Mouse (Mus musculus): ENCODE data around the gene Kdm4a. TPM values are rescaled to one million over a fixed set of nuclear protein-coding genes. Genes with fewer than 3 reads are reported as not detected.

Kdm4a gene
- polyA plus RNA-seq, 1 experiment from 2014 or later = 39.8 TPM

DNA sequence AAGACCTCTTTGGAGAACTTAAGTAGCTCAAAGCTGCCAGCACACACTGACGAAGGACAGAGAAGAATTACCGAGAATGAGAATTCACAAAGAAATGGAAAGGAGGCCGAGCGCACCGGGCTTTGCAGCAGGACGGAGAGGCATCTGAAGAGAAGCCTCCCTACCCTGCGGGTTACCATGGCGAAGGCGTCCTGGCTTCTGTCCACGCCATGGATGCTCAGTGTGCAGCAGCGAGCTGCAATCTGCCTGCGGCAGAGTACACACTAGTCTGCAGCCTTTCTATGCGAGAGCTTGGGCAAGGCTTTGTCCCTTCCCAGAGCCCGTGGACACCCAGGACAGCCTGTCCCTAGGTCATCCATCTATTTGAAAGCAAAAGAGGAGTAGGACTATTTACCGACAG is 23.3 kb downstream of the Kdm4a start:
- no peak for ATAC-seq
- ChIA-PET CTCF (no interaction called here), POLR2A (no interaction called here)
- in situ Hi-C loops (cut with MboI; ENCODE audit: low pct_unique_long_range_greater_than_20kb) = no loop called here
- no peaks in the 10 kb centered on the region for H3K27me3 ChIP-seq
- no peak for DNase-seq (ENCODE audit: low read depth, low spot score)
- TF ChIP-seq CTCF (IDR thresholded peaks at IDR 0.05) = no peak

DNA sequence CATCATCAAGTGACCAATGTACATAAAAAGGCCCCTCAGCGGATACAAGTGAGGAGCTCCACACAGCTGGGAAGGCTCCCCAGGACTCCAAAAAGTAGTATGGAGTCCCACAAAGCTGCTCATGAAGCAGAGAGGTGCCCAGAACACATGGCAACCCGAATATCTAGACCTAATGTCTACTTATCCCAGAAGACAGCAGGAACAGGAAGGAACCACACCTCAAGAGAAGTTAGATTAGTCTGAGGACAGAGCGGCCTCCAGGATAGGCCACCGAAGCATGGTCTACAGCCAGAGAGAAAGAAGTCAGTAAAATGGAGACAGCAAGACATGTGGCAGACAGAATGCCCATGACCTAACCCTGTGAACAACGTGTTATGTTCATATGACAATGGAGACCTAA is 25.0 kb downstream of the Kdm4a start:
- in situ Hi-C loops (cut with MboI; ENCODE audit: low pct_unique_long_range_greater_than_20kb) = no loop called here
- ChIA-PET CTCF (no interaction called here), POLR2A (no interaction called here)
- no peaks in the 10 kb centered on the region for H3K27me3 ChIP-seq
- DNase-seq (ENCODE audit: low read depth, low spot score) (no peak), ATAC-seq (no peak)
- TF ChIP-seq CTCF (IDR thresholded peaks at IDR 0.05) = no peak

DNA sequence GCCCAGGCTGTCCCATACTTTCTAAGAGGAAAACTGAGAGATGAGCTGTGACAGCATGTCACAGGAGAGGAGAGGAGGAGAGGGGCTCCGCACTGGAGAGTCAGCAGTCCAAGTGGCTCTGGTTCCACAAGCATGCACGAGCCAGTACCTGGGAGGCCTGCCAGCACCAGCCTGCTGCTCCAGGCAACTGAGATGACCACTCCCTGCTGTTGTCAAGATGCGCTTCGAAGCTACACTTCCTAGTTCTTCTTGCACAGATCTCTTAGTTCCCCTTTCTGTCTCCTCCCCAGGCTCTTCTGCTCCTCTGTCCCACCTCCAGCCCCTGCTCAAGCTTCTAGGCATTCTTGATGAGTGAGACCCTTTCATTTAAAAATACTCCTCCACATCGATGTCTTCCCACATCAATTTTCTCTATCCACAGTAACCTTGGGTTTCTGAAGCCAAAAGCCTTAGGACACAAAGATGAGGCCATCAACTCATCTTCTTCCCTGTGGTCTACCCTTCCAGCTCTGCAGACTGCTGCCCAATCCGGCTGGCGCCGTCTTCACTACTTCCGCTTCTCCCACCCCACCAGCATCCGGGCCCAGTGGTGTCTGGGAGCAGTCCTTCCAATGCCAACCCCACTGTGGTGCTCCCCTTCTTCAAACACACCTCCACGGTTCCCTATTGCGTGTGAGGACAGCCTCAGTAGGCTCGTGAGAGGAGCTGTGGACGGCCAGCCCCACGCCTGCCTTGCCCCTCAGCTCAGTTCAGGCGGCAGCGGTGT is 27.6 kb downstream of the Kdm4a start:
- TF ChIP-seq CTCF (IDR thresholded peaks at IDR 0.05) = no peak
- in situ Hi-C loops (cut with MboI; ENCODE audit: low pct_unique_long_range_greater_than_20kb) = no loop called here
- no peaks in the 10 kb centered on the region for H3K27me3 ChIP-seq
- POLR2A ChIA-PET = no interaction called here
- CTCF ChIA-PET = no interaction called here
- ATAC-seq (no peak), DNase-seq (ENCODE audit: low read depth, low spot score) (no peak)

DNA sequence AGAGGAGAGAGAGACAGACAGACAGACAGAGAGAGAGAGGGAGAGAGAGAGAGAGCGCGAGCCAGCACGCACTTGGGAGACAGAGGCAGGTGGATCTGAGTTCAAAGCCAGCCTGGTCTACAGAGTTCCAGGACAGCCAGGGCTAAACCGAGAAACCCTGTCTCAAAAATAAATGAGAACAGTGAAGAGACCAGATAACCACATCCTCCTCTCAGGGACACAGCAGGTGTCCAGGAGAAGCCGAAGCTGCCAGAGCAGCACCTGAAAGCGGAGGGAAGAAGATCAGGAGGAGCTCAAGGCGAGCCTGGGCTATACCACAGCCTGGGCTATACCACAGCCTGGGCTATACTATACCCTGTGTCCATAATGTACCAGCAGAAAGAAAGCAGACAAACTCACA is 29.0 kb downstream of the Kdm4a start:
- in situ Hi-C loops (cut with MboI; ENCODE audit: low pct_unique_long_range_greater_than_20kb) = no loop called here
- DNase-seq (ENCODE audit: low read depth, low spot score) (no peak), ATAC-seq (no peak)
- POLR2A ChIA-PET = no interaction called here
- TF ChIP-seq CTCF (IDR thresholded peaks at IDR 0.05) = no peak
- no peaks in the 10 kb centered on the region for H3K27me3 ChIP-seq
- CTCF ChIA-PET = no interaction called here

DNA sequence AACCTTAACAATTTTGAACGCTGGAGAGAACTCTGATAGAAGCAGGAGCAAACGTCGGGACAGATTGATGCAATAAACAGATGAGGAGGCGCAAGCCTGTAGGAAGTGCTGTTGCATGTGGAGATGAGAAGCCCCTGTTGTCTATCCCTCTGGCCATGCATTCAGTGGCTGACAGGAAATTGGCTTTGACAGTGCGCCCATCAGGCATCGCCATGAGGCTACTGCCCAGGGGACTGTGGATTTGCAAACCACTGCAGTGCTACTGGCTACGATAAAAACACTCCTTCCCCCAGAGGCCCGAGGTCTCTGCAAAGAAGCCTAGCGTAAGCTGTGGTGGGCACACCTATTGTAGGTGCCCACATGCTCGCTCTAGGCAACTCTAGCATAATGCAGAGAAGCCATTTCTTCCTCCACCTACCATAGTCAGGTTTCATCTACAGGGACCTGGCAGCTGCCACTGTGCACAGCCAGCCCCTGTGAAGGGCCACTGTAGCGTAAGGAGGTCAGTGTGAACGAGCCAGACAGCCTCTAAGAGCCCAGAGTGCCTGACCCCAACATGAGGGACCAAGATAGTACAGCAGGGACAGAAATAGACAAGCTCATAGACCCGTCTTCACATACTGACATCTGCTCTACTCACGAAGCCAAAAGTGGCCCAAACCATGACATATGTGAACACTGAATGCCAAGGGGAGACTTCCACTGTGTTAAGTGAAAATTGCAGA is 29.7 kb downstream of the Kdm4a start:
- POLR2A ChIA-PET = no interaction called here
- in situ Hi-C loops (cut with MboI; ENCODE audit: low pct_unique_long_range_greater_than_20kb) = no loop called here
- TF ChIP-seq CTCF (IDR thresholded peaks at IDR 0.05) = no peak
- DNase-seq (ENCODE audit: low read depth, low spot score) = no peak
- CTCF ChIA-PET = no interaction called here
- H3K27me3 ChIP-seq = no peaks in the 10 kb centered on the region
- no peak for ATAC-seq

DNA sequence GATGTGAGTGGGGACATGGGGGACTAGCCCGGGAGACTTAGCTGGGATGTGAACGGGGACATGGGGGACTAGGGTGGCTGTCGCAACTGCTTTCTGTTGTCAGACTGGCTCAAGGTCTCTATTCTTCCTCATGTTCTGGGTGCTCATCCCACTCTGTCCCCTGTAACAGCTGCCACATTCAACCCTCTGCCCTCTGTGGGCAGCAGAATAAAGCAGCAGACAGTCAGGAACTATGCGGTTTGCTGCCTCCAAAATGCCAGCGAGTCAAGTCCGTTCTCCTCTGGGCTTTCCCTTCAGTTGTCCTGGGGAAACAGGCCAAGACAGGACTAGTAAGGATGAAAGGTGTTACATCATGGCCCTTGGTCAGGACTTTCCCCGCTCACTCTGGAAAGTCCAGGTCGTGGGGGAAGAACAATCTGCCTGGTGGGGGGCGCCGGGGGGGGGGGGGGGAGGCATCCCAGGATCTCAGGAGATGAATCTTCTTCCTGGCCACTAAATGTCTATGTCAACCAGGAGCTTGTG is 30.7 kb downstream of the Kdm4a start:
- DNase-seq (ENCODE audit: low read depth, low spot score) (no peak), ATAC-seq (no peak)
- ChIA-PET POLR2A (no interaction called here), CTCF (no interaction called here)
- no peaks in the 10 kb centered on the region for H3K27me3 ChIP-seq
- no peak for TF ChIP-seq CTCF (IDR thresholded peaks at IDR 0.05)
- in situ Hi-C loops (cut with MboI; ENCODE audit: low pct_unique_long_range_greater_than_20kb) = no loop called here

DNA sequence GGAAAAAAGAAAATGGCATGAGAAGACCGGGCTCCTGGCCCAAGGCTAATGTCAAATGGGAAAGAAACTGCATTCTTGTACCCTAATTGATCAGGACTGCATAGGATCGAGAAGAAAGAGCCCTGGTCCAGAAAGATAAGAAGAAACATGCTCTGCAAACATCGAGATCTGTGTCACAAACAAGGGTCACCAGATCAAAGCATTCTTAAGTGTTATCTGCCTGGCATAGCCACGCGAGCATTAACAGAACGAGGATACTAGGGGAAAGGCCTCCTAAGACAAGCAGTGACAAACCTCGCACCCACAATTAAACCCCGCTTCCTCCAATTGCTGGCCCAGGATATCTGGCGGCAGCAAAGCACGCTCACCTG is 31.5 kb downstream of the Kdm4a start:
- ChIA-PET CTCF (no interaction called here), POLR2A (no interaction called here)
- in situ Hi-C loops (cut with MboI; ENCODE audit: low pct_unique_long_range_greater_than_20kb) = no loop called here
- no peak for TF ChIP-seq CTCF (IDR thresholded peaks at IDR 0.05)
- ATAC-seq (no peak), DNase-seq (ENCODE audit: low read depth, low spot score) (no peak)
- no peaks in the 10 kb centered on the region for H3K27me3 ChIP-seq

DNA sequence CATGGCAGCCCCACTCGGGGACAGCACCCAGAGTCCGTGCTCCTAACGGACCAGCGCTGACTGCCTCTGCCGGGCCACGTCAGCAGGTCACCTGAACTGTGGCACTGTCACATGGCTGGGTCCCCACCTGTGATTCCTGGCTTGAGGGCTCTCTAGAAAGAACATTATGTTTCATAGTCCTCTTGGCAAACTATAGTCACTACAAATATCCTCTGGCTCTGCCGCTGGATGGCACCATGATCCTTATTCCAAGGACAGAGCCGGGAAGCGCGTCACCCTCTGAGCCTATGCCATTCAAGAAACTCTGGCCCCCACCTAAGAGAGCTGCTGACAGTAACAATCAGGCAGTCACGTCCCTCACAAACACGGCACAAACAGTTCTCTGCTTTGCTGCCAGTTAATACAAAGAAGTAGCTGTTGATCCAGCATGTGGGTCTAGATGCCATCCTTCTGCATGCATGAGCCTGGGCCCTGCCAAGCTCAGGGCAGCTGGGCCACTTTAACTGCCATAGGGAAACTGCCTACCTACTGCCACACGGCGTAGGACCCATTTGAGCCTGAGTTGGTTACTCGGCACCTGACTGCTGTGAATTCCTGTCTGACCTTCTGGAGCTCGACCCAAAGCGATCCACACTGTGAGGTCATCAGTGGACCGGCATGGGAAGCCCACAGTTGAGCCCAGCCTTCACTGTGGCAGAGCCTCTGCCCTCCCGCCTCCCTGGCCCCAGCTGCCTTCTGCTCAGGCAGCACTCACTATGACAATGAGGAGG is 32.1 kb downstream of the Kdm4a start:
- in situ Hi-C loops (cut with MboI; ENCODE audit: low pct_unique_long_range_greater_than_20kb) = no loop called here
- DNase-seq (ENCODE audit: low read depth, low spot score) (no peak), ATAC-seq (no peak)
- ChIA-PET CTCF (no interaction called here), POLR2A (no interaction called here)
- TF ChIP-seq CTCF (IDR thresholded peaks at IDR 0.05) = no peak
- H3K27me3 ChIP-seq = no peaks in the 10 kb centered on the region

DNA sequence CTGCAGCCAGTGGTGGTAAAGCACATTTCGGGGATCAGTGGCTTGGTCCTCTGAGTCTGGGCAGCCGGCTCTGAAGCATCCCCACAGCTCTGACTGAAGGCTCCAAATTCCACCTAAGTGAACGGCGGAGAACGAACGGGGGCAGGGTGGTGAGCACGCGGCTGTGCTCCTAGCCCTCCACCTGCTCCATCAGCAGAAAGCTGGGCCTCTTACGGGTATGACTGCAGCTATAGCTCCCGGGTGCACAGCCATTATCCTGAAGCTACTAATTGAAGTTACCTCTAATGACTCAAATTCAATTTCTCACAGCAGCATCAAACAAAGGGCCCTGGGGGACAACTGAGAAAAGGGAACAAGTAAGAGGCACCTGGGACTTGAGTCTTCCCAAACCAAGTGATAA is 32.8 kb downstream of the Kdm4a start:
- in situ Hi-C loops (cut with MboI; ENCODE audit: low pct_unique_long_range_greater_than_20kb) = no loop called here
- no peak for TF ChIP-seq CTCF (IDR thresholded peaks at IDR 0.05)
- DNase-seq (ENCODE audit: low read depth, low spot score) = no peak

DNA sequence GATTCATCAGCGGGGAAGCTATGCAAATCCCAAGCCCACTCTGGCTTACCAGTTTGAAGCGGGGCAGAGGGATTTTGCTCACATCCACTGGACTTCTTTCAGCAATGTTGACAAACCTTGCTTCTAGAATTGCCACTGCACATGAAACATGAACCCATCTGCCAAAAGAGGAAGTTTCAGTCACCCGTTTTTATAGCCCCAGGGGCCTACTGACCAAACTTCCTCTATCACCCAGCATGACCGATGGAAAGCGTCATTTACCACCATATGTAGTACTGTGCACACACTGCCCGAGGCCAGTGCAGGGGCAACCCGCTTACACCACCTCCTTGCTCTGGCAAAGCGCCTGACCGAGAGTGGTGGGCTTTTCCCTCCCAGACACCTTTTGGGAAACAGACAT is 35.5 kb downstream of the Kdm4a start:
- POLR2A ChIA-PET = interaction anchor here (2.1 kb wide), 1 partner anchor 9 kb away, joined by 7 read pairs; no protein-coding TSS in a partner anchor
- no peak for ATAC-seq
- TF ChIP-seq CTCF (IDR thresholded peaks at IDR 0.05) = no peak
- no peaks in the 10 kb centered on the region for H3K27me3 ChIP-seq
- CTCF ChIA-PET = no interaction called here
- DNase-seq (ENCODE audit: low read depth, low spot score) = no peak
- in situ Hi-C loops (cut with MboI; ENCODE audit: low pct_unique_long_range_greater_than_20kb) = no loop called here

More for the DNA sequence above, 32.8 kb downstream of the Kdm4a start:
- ChIA-PET POLR2A (no interaction called here), CTCF (no interaction called here)
- no peak for ATAC-seq
- H3K27me3 ChIP-seq = no peaks in the 10 kb centered on the region

DNA sequence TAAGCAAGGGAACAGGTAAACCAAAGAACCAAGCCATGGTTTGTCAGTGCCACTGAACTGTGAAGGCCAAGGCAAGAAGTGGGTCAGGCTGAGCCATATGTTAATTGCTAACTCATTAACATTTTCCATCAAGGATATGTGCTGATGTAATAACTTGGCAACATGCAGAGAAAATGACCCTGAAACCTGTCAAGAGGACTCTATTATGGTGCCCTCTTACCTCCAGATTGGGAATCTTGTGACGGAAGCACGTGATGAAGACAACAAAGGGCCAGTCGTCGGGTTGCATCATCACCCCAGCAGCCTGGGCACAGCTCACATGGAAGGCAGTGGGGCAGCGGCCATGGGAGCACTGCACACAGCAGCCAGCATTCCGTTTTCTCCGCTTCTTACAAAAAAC is 36.2 kb downstream of the Kdm4a start:
- no peak for TF ChIP-seq CTCF (IDR thresholded peaks at IDR 0.05)
- no peak for ATAC-seq
- in situ Hi-C loops (cut with MboI; ENCODE audit: low pct_unique_long_range_greater_than_20kb) = no loop called here
- no peak for DNase-seq (ENCODE audit: low read depth, low spot score)
- ChIA-PET CTCF (interaction anchor here (1.1 kb wide), 1 partner anchor 29 kb away, joined by 3 read pairs; no protein-coding TSS in a partner anchor), POLR2A (interaction anchor here (2.1 kb wide), 1 partner anchor 8 kb away, joined by 7 read pairs; no protein-coding TSS in a partner anchor)
- no peaks in the 10 kb centered on the region for H3K27me3 ChIP-seq

All from Patski (cell line).